ENCODE assay signal across 29 mouse cellular contexts in the genomic region with DNA sequence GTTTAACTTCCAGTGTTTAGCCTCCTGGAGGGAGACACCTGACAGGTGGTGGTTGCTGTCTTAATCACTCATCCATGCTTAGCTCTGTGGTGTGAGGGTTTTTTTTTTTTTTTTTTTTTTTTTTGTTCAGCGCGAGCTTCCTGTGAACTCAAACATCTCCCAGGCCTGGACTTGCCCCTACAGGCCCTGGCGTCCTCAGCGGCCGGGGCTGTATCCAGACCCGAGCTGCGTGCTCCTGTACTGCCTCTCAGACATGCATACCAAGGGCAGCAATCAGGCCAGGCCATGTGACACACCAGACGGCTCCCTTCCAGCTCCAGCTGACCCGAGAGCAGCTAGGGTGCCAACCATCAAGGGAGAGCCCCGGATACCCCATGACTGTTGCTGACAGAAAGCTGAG. TPM values are rescaled to one million over a fixed set of nuclear protein-coding genes. Genes with fewer than 3 reads are reported as not detected.
A peak's percentile ranks its signal among the peaks of the same experiment; 100 is the strongest.
DNase-seq lines count a peak whose midpoint lies in the region; ATAC-seq and TF ChIP-seq lines count a peak whose summit lies in the region.
"Had no signal": no experiment of that assay in that cellular context is flagged by ENCODE, and none has a peak within 500 bp of the region (broad histone marks: within the 10 kb centered on the region; RNA-seq: fewer than 3 reads in every experiment).

No protein-coding gene starts in this region.

- peaks cover 13% of the 10 kb centered on the region for H3K4me1 ChIP-seq in heart, embryonic 16.5 days (ENCODE audit: control insufficient read depth, insufficient read depth, low read length)
- peaks cover 11% of the 10 kb centered on the region; the same call in 1 of the 2 replicates for H3K4me1 ChIP-seq in stomach, embryonic 14.5 days (ENCODE audit: control insufficient read depth, insufficient read depth, low read length)
- H3K4me1 ChIP-seq in stomach, postnatal 0 days (replicated peaks; ENCODE audit: control insufficient read depth, insufficient read depth), result 0 out of 2 replicates have a peak, but pooled peaks cover 2% of the 10 kb centered on the region
- no peaks in the 10 kb centered on the region; the same call in 1 of the 2 replicates for H3K4me1 ChIP-seq in liver, embryonic 11.5 days (replicated peaks; ENCODE audit: control insufficient read depth, insufficient read depth, low read length)
- H3K4me1 ChIP-seq: hindbrain, embryonic 12.5 days; liver, embryonic 15.5 days had no signal

- no peak for TF ChIP-seq CTCF in stomach, postnatal 0 days (IDR thresholded peaks at IDR 0.05; ENCODE audit: low read depth)

- 0 out of 2 replicates have a peak, but pooled peaks have one; percentile 34 for ATAC-seq in heart, embryonic 16.5 days (replicated peaks; ENCODE audit: extremely low read depth, insufficient read depth, low FRiP score)
- no peak for ATAC-seq in stomach, embryonic 14.5 days (ENCODE audit: insufficient number of reproducible peaks, insufficient read depth, low FRiP score, low read depth)
- no peak for ATAC-seq in stomach, postnatal 0 days (ENCODE audit: low FRiP score, low TSS enrichment)
- no peak for ATAC-seq in liver, embryonic 11.5 days (replicated peaks; ENCODE audit: low FRiP score)
- ATAC-seq: activated CD4-positive, CD25-positive, alpha-beta regulatory T cell, adult 4 months; forebrain, embryonic 14.5 days; midbrain, embryonic 16.5 days had no signal

- no peak for TF ChIP-seq POLR2A in myocyte (IDR thresholded peaks at IDR 0.05; ENCODE audit: insufficient read length, low read depth)

- WGBS in heart, embryonic 16.5 days, result 71% methylated on average over 10 of the region's 10 CpGs
- WGBS in stomach, embryonic 14.5 days, result 66% methylated on average over 10 of the region's 10 CpGs
- 60% methylated on average over 10 of the region's 10 CpGs for WGBS in stomach, postnatal 0 days
- 80% methylated on average over 10 of the region's 10 CpGs for WGBS in liver, embryonic 11.5 days

- H3ac ChIP-seq in myocyte (ENCODE audit: control insufficient read depth, insufficient read length), result no peak overlapping the region

- no peak overlapping the region for H3K9ac ChIP-seq in heart, embryonic 16.5 days (ENCODE audit: low read length)
- H3K9ac ChIP-seq in stomach, embryonic 14.5 days (replicated peaks; ENCODE audit: low read depth, low read length), result no peak overlapping the region
- no peak overlapping the region for H3K9ac ChIP-seq in stomach, postnatal 0 days (ENCODE audit: low read length)
- no peak overlapping the region for H3K9ac ChIP-seq in liver, embryonic 11.5 days (ENCODE audit: low read depth, low read length)
- H3K9ac ChIP-seq: embryonic facial prominence, embryonic 15.5 days; hindbrain, embryonic 12.5 days; limb, embryonic 15.5 days; liver, embryonic 15.5 days; lung, embryonic 15.5 days; stomach, embryonic 15.5 days had no signal

- no peaks in the 10 kb centered on the region for H3K27me3 ChIP-seq in heart, embryonic 16.5 days (ENCODE audit: control insufficient read depth, insufficient read depth, low read length)
- no peaks in the 10 kb centered on the region for H3K27me3 ChIP-seq in stomach, embryonic 14.5 days (ENCODE audit: control insufficient read depth, insufficient read depth, low read length)
- no peaks in the 10 kb centered on the region for H3K27me3 ChIP-seq in stomach, postnatal 0 days (ENCODE audit: control insufficient read depth, insufficient read depth, low read length)
- H3K27me3 ChIP-seq in myocyte (ENCODE audit: control insufficient read depth, insufficient read depth, insufficient read length), result no peaks in the 10 kb centered on the region
- H3K27me3 ChIP-seq in liver, embryonic 11.5 days (replicated peaks; ENCODE audit: control insufficient read depth, insufficient read depth, low read length), result no peaks in the 10 kb centered on the region
- H3K27me3 ChIP-seq: embryonic facial prominence, embryonic 15.5 days; hindbrain, embryonic 12.5 days; limb, embryonic 15.5 days; liver, embryonic 15.5 days; lung, embryonic 15.5 days; stomach, embryonic 15.5 days had no signal

- DNase-seq in heart, postnatal 25 days (ENCODE audit: low spot score), result no peak
- no peak for DNase-seq in stomach, postnatal 0 days (ENCODE audit: low spot score)
- DNase-seq in urinary bladder, postnatal 36 days (ENCODE audit: low spot score in 2 of 2), result peak; percentile 64 to 75
- no peak for DNase-seq in adrenal gland, adult 8-10 months
- DNase-seq in liver, embryonic 11.5 days (ENCODE audit: low spot score), result no peak
- DNase-seq: adrenal gland, postnatal 25 days; cerebellum, adult 8-10 months; kidney, adult 11 months; left cerebral cortex, postnatal 4 days; lung, postnatal 4 days; thymus, adult 2 months; thymus, postnatal 4 days had no signal

- no peaks in the 10 kb centered on the region; the same call in 1 of the 2 replicates for H3K9me3 ChIP-seq in heart, embryonic 16.5 days (replicated peaks; ENCODE audit: control insufficient read depth, low read length)
- H3K9me3 ChIP-seq in stomach, embryonic 14.5 days (ENCODE audit: control insufficient read depth, low read depth, low read length), result no peaks in the 10 kb centered on the region
- no peaks in the 10 kb centered on the region for H3K9me3 ChIP-seq in stomach, postnatal 0 days (ENCODE audit: control insufficient read depth, low read length)
- no peaks in the 10 kb centered on the region for H3K9me3 ChIP-seq in liver, embryonic 11.5 days (ENCODE audit: control insufficient read depth, low read length)
- H3K9me3 ChIP-seq: embryonic facial prominence, embryonic 15.5 days; heart, embryonic 10.5 days; hindbrain, embryonic 12.5 days; limb, embryonic 15.5 days; liver, embryonic 15.5 days; lung, embryonic 15.5 days; stomach, embryonic 15.5 days had no signal

- no peak for TF ChIP-seq EP300 in stomach, postnatal 0 days (optimal IDR thresholded peaks at IDR 0.05)

- H3K36me3 ChIP-seq in heart, embryonic 16.5 days (ENCODE audit: control insufficient read depth, insufficient read depth), result peaks cover 15% of the 10 kb centered on the region
- peaks cover 21% of the 10 kb centered on the region for H3K36me3 ChIP-seq in stomach, embryonic 14.5 days (ENCODE audit: control insufficient read depth, insufficient read depth, low read length)
- H3K36me3 ChIP-seq in stomach, postnatal 0 days (ENCODE audit: control insufficient read depth, insufficient read depth, low read length), result peaks cover 26% of the 10 kb centered on the region
- H3K36me3 ChIP-seq in myocyte (ENCODE audit: control insufficient read depth, insufficient read depth), result peaks cover 26% of the 10 kb centered on the region
- no peaks in the 10 kb centered on the region; the same call in 1 of the 2 replicates for H3K36me3 ChIP-seq in liver, embryonic 11.5 days (ENCODE audit: control insufficient read depth, insufficient read depth, low read length)
- H3K36me3 ChIP-seq: liver, embryonic 15.5 days had no signal

- no peak overlapping the region for H3K4me2 ChIP-seq in heart, embryonic 16.5 days (ENCODE audit: low read depth, low read length)
- H3K4me2 ChIP-seq in stomach, embryonic 14.5 days (replicated peaks; ENCODE audit: low read depth, low read length), result no peak overlapping the region
- H3K4me2 ChIP-seq in stomach, postnatal 0 days (replicated peaks; ENCODE audit: low read depth), result no peak overlapping the region
- H3K4me2 ChIP-seq in myocyte (ENCODE audit: low read depth), result peak overlapping the region; percentile 22
- H3K4me2 ChIP-seq in liver, embryonic 11.5 days, result no peak overlapping the region
- H3K4me2 ChIP-seq: embryonic facial prominence, embryonic 15.5 days; hindbrain, embryonic 12.5 days; limb, embryonic 15.5 days; liver, embryonic 15.5 days; lung, embryonic 15.5 days; stomach, embryonic 15.5 days had no signal

- intact Hi-C loops in heart, postnatal 25 days (cut with DNase I), result no loop called here

- no peak overlapping the region for H3K4me3 ChIP-seq in heart, embryonic 16.5 days (ENCODE audit: low read length)
- H3K4me3 ChIP-seq in stomach, embryonic 14.5 days (ENCODE audit: low read depth, low read length), result no peak overlapping the region
- no peak overlapping the region for H3K4me3 ChIP-seq in stomach, postnatal 0 days (ENCODE audit: low read depth, low read length)
- no peak overlapping the region for H3K4me3 ChIP-seq in myocyte
- no peak overlapping the region for H3K4me3 ChIP-seq in liver, embryonic 11.5 days (ENCODE audit: low read depth, low read length)
- H3K4me3 ChIP-seq: embryonic facial prominence, embryonic 15.5 days; heart, embryonic 10.5 days; hindbrain, embryonic 12.5 days; left cerebral cortex, adult 2 months; limb, embryonic 15.5 days; liver, embryonic 15.5 days; lung, embryonic 15.5 days; stomach, embryonic 15.5 days had no signal

- no peak overlapping the region for H3K27ac ChIP-seq in heart, embryonic 16.5 days (ENCODE audit: low read length)
- H3K27ac ChIP-seq in stomach, embryonic 14.5 days (ENCODE audit: low read length), result 0 out of 2 replicates have a peak overlapping the region, but pooled peaks have one; percentile 15
- no peak overlapping the region for H3K27ac ChIP-seq in stomach, postnatal 0 days (replicated peaks)
- no peak overlapping the region for H3K27ac ChIP-seq in liver, embryonic 11.5 days (ENCODE audit: low read depth, low read length)
- H3K27ac ChIP-seq: embryonic facial prominence, embryonic 15.5 days; hindbrain, embryonic 12.5 days; left cerebral cortex, adult 2 months; limb, embryonic 15.5 days; liver, embryonic 15.5 days; lung, embryonic 15.5 days; stomach, embryonic 15.5 days had no signal

- H3K79me2 ChIP-seq in myocyte (ENCODE audit: control insufficient read depth, insufficient read depth), result no peaks in the 10 kb centered on the region

RNA-seq across cellular contexts. Expression of gene Spata32, which starts 18.7 kb away (rescaled TPM):
- not detected in 2 replicates for polyA plus RNA-seq in heart, embryonic 16.5 days (2015; fragmentation: Nextera tagmentation; extraction: Ambion mirVana)
- total RNA-seq in heart, postnatal 25 days (2021), result not detected
- polyA plus RNA-seq in stomach, embryonic 14.5 days (2014; fragmentation: Nextera tagmentation; extraction: Ambion mirVana), result not detected in 2 replicates
- polyA plus RNA-seq in stomach, postnatal 0 days (2015; fragmentation: Nextera tagmentation; extraction: Ambion mirVana), result not detected in 2 replicates
- polyA plus RNA-seq in myocyte (2012; fragmentation: generic; extraction: Trizol), result 0.04 TPM
- total RNA-seq in adrenal gland, adult 8-10 months (2022), result not detected
- not detected in 2 replicates for polyA plus RNA-seq in liver, embryonic 11.5 days (2014; fragmentation: Nextera tagmentation; extraction: Ambion mirVana)
- total RNA-seq: adrenal gland, postnatal 25 days; gastrocnemius, postnatal 36 days; heart, postnatal 10 days had no signal
- polyA plus RNA-seq: activated CD4-positive, CD25-positive, alpha-beta regulatory T cell, adult 4 months; embryonic facial prominence, embryonic 15.5 days; forebrain, embryonic 14.5 days; heart, embryonic 10.5 days; hindbrain, embryonic 12.5 days; large intestine, adult 2 months; limb, embryonic 15.5 days; liver, embryonic 15.5 days; lung, embryonic 15.5 days; stomach, embryonic 15.5 days; thymus, adult 2 months had no signal

RNA-seq across cellular contexts. Expression of gene 1700023F06Rik, which starts 28.5 kb away (rescaled TPM):
- polyA plus RNA-seq in heart, embryonic 16.5 days (2015; fragmentation: Nextera tagmentation; extraction: Ambion mirVana), result 0.17 and 0.25 TPM in 2 replicates
- not detected for total RNA-seq in heart, postnatal 25 days (2021)
- polyA plus RNA-seq in stomach, embryonic 14.5 days (2014; fragmentation: Nextera tagmentation; extraction: Ambion mirVana), result 1.5 and 1.8 TPM in 2 replicates
- polyA plus RNA-seq in stomach, postnatal 0 days (2015; fragmentation: Nextera tagmentation; extraction: Ambion mirVana), result 1.0 and 1.7 TPM in 2 replicates
- not detected for polyA plus RNA-seq in myocyte (2012; fragmentation: generic; extraction: Trizol)
- total RNA-seq in adrenal gland, adult 8-10 months (2022), result under 1 TPM in 3 of 4 experiments, not detected in 1; 0.27 to 0.83 (median 0.66) TPM
- 0.15 TPM in 1 of 2 replicates, not detected in the other for polyA plus RNA-seq in liver, embryonic 11.5 days (2014; fragmentation: Nextera tagmentation; extraction: Ambion mirVana)
- total RNA-seq: adrenal gland, postnatal 25 days; gastrocnemius, postnatal 36 days; heart, postnatal 10 days had no signal
- polyA plus RNA-seq: activated CD4-positive, CD25-positive, alpha-beta regulatory T cell, adult 4 months had no signal

RNA-seq across cellular contexts. Expression of gene Map3k14, which starts 30.4 kb away (rescaled TPM):
- 3.0 and 4.8 TPM in 2 replicates for polyA plus RNA-seq in heart, embryonic 16.5 days (2015; fragmentation: Nextera tagmentation; extraction: Ambion mirVana)
- total RNA-seq in heart, postnatal 25 days (2021), result 1 to 10 TPM; 2.7 to 2.9 TPM
- polyA plus RNA-seq in stomach, embryonic 14.5 days (2014; fragmentation: Nextera tagmentation; extraction: Ambion mirVana), result 5.6 and 6.0 TPM in 2 replicates
- 1.6 TPM in 2 replicates for polyA plus RNA-seq in stomach, postnatal 0 days (2015; fragmentation: Nextera tagmentation; extraction: Ambion mirVana)
- polyA plus RNA-seq in myocyte (2012; fragmentation: generic; extraction: Trizol), result 12.9 TPM
- total RNA-seq in adrenal gland, adult 8-10 months (2022), result 10 to 100 TPM in 1 of 4 experiments, 1 to 10 TPM in 3; 7.1 to 11.8 (median 9.0) TPM
- polyA plus RNA-seq in liver, embryonic 11.5 days (2014; fragmentation: Nextera tagmentation; extraction: Ambion mirVana), result 1.1 and 1.6 TPM in 2 replicates

Comparison
In these comparisons a context has a peak if more than half of its experiments do, and no peak if none do; other contexts are left out.
1. DNase-seq: peak in urinary bladder, postnatal 36 days (2 of 2); none in heart, postnatal 25 days (single experiment), stomach, postnatal 0 days (single experiment), adrenal gland, adult 8-10 months (single experiment) and liver, embryonic 11.5 days (single experiment).